Mouse (Mus musculus) thymus, adult 2 months (tissue): ENCODE measurements around the gene Rab4b.

Experiments
- CTCF ChIP-seq: fragments of 200-500 bp; IDR thresholded peaks from 2 replicates; pipeline ENCODE4 v1.5.1; 2012; ENCODE audit warnings: mild to moderate bottlenecking, control low read depth, low read length, moderate library complexity, borderline replicate concordance; ENCODE audit not compliant: control insufficient read depth, poor library complexity, insufficient read depth; ENCODE audit errors: extremely low read depth
- POLR2A ChIP-seq: fragments of 200-500 bp; IDR thresholded peaks from 2 replicates; pipeline ENCODE4 v1.6.1; 2012; ENCODE audit warnings: mild to moderate bottlenecking, low read length, control low read depth, moderate library complexity; ENCODE audit not compliant: control insufficient read depth, poor library complexity, insufficient read depth; ENCODE audit errors: extremely low read depth

DNA sequence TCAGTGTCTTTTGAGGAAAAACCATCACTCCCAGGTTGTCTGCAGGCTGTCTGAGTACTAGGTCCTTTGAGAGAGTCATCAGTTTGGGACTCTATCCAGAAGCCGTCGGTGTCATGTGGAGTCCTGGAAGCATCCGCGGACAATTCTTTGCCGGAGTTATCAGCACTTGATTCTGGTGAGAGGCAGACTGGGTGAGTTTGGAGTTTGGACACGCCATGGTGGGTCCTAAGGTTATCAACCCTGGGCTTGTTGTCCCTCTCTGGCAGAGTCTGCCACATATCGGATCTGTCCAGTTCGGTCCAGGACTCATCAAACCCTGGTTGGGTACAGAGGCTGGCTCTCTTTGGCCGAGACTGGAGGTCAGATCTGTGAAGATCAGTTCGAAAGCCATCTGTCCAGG is 49.0 kb upstream of the Rab4b start:
- TF ChIP-seq CTCF (no peak), POLR2A (no peak)
